Mouse (Mus musculus) myocyte (in vitro differentiated cells): ENCODE data around the gene Alg14. TPM values are rescaled to one million over a fixed set of nuclear protein-coding genes. Genes with fewer than 3 reads are reported as not detected.

Source experiments
- H3K27me3 ChIP-seq: one replicate; pipeline ENCODE4 v1.6.1; 2011; ENCODE audit not compliant: control insufficient read depth, insufficient read depth, insufficient read length
- H3K36me3 ChIP-seq: one replicate; pipeline ENCODE4 v1.6.1; 2011; ENCODE audit not compliant: control insufficient read depth, insufficient read depth
- H3K4me2 ChIP-seq: one replicate; pipeline ENCODE4 v1.6.1; 2011; ENCODE audit warnings: low read depth, control low read depth
- H3K4me3 ChIP-seq: one replicate; pipeline ENCODE4 v1.5.1; 2011; ENCODE audit warnings: mild to moderate bottlenecking, control low read depth, moderate library complexity
- H3K79me2 ChIP-seq: one replicate; pipeline ENCODE4 v1.6.1; 2011; ENCODE audit not compliant: control insufficient read depth, insufficient read depth
- H3ac ChIP-seq: one replicate; pipeline ENCODE4 v1.6.1; 2011; ENCODE audit not compliant: control insufficient read depth, insufficient read length
- CEBPB ChIP-seq: IDR thresholded peaks from 2 replicates; pipeline ENCODE4 v1.6.1; 2011; ENCODE audit warnings: mild to moderate bottlenecking, moderate library complexity; ENCODE audit not compliant: poor library complexity, insufficient read depth, severe bottlenecking
- E2F4 ChIP-seq: IDR thresholded peaks from one replicate; pipeline ENCODE4 v1.6.1; 2011; ENCODE audit warnings: mild to moderate bottlenecking, control low read depth, moderate library complexity; ENCODE audit not compliant: insufficient read depth
- MAX ChIP-seq: IDR thresholded peaks from one replicate; pipeline ENCODE4 v1.6.1; 2011; ENCODE audit warnings: low read depth, mild to moderate bottlenecking, control low read depth
- MYOD1 ChIP-seq, 3 experiments: IDR thresholded peaks; one replicate each; pipeline ENCODE4 v1.6.1; 2011; ENCODE audit warnings: control low read depth in 2 of 3, low read depth in 2 of 3, mild to moderate bottlenecking in 2 of 3, moderate library complexity in 1 of 3; ENCODE audit not compliant: insufficient read length in 2 of 3, control insufficient read depth in 1 of 3
- MYOG ChIP-seq, 3 experiments: IDR thresholded peaks; one replicate each; pipeline ENCODE4 v1.6.1; 2011; ENCODE audit warnings: control low read depth in 2 of 3, low read depth in 2 of 3, mild to moderate bottlenecking in 2 of 3; ENCODE audit not compliant: insufficient read length in 2 of 3, control insufficient read depth in 1 of 3, insufficient read depth in 1 of 3
- POLR2A ChIP-seq: IDR thresholded peaks from one replicate; pipeline ENCODE4 v1.6.1; 2011; ENCODE audit warnings: low read depth, mild to moderate bottlenecking, control low read depth, moderate library complexity; ENCODE audit not compliant: insufficient read length
- POLR2AphosphoS2 ChIP-seq: IDR thresholded peaks from one replicate; pipeline ENCODE4 v1.6.1; 2011; ENCODE audit warnings: low read depth, control low read depth; ENCODE audit not compliant: insufficient read length
- REST ChIP-seq: IDR thresholded peaks from one replicate; pipeline ENCODE4 v1.6.1; 2011; ENCODE audit warnings: mild to moderate bottlenecking, control low read depth, moderate library complexity; ENCODE audit not compliant: insufficient read depth, insufficient read length
- SRF ChIP-seq: IDR thresholded peaks from one replicate; pipeline ENCODE4 v1.6.1; 2011; ENCODE audit warnings: low read depth; ENCODE audit not compliant: control insufficient read depth, insufficient read length
- TCF12 ChIP-seq: IDR thresholded peaks from one replicate; pipeline ENCODE4 v1.6.1; 2011; ENCODE audit warnings: mild to moderate bottlenecking, control low read depth; ENCODE audit not compliant: poor library complexity, insufficient read depth, severe bottlenecking
- TCF3 ChIP-seq: IDR thresholded peaks from one replicate; pipeline ENCODE4 v1.6.1; 2011; ENCODE audit warnings: low read depth, control low read depth; ENCODE audit not compliant: insufficient read length
- USF1 ChIP-seq: IDR thresholded peaks from one replicate; pipeline ENCODE4 v1.6.1; 2011; ENCODE audit warnings: low read depth, mild to moderate bottlenecking, control low read depth, moderate library complexity
- polyA plus RNA-seq: library from polyadenylated mRNA; unstranded; fragments of >200 nt; fragmentation: generic; extraction: Trizol; gene quantifications from one replicate; pipeline ENCODE4 v1.2.1, GENCODE M21; 2012; ENCODE audit warnings: missing spikeins

Alg14 gene
- polyA plus RNA-seq, 1 experiment: 14.8 TPM

DNA sequence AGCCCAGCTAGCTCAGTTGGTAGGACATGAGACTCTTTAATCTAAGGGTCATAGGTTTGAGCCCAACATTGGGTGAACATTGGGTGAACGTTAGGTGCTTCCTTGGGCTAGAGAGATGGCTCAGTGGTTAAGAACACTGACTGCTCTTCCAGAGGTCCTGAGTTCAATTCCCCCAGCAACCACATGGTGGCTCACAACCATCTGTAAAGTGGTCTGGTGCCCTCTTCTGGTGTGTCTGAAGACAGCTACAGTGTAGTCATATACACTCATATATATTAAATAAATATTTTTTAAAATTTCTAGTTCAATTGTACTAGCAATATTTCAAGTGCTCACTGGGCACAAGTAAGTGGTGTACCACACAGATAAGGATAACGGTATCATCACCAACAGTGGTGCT is 4.4 kb upstream of the Alg14 start:
- no peaks in the 10 kb centered on the region for H3K27me3 ChIP-seq
- H3K36me3 ChIP-seq: no peaks in the 10 kb centered on the region
- H3ac ChIP-seq: no peak overlapping the region
- no peak overlapping the region for H3K4me3 ChIP-seq
- no peak for TF ChIP-seq POLR2AphosphoS2
- no peak for TF ChIP-seq USF1
- TF ChIP-seq TCF12: no peak
- no peak for TF ChIP-seq TCF3
- TF ChIP-seq E2F4: no peak
- TF ChIP-seq MAX: no peak
- TF ChIP-seq SRF: no peak
- no peak for TF ChIP-seq REST
- no peak for TF ChIP-seq MYOG (IDR thresholded peaks at IDR 0.05; ENCODE audit: control insufficient read depth in 1 of 3, insufficient read depth in 1 of 3, insufficient read length in 2 of 3, low read depth in 2 of 3)
- TF ChIP-seq MYOD1 (IDR thresholded peaks at IDR 0.05; ENCODE audit: control insufficient read depth in 1 of 3, insufficient read length in 2 of 3, low read depth in 2 of 3): no peak
- no peak for TF ChIP-seq POLR2A
- no peak for TF ChIP-seq CEBPB
- no peaks in the 10 kb centered on the region for H3K79me2 ChIP-seq
- no peak overlapping the region for H3K4me2 ChIP-seq

DNA sequence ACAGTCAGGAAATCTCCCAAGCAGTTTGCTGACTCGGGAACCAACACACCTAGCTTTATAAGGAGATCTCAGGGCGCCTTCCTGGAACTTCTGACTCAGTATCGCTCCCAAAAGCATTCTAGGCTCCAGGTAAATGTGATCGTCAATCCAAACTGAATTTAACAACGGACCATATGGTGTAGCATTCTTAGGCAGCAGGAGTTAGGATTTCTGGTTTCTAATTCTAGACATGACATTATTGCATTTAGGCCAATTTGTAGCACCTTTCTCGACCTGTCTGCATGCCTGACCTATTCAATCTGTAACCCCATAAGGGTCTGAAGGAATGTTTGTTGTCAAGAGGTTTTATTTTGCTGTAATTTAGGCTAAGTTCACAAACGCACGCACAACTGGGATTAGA is 892 bp upstream of the Alg14 start:
- no peak for TF ChIP-seq REST
- TF ChIP-seq MAX: no peak
- TF ChIP-seq E2F4: no peak
- TF ChIP-seq CEBPB: no peak
- no peak for TF ChIP-seq SRF
- no peak for TF ChIP-seq USF1
- no peak for TF ChIP-seq MYOG (IDR thresholded peaks at IDR 0.05; ENCODE audit: control insufficient read depth in 1 of 3, insufficient read depth in 1 of 3, insufficient read length in 2 of 3, low read depth in 2 of 3)
- TF ChIP-seq POLR2AphosphoS2: no peak
- no peak for TF ChIP-seq TCF12
- TF ChIP-seq TCF3: no peak
- no peak for TF ChIP-seq MYOD1 (IDR thresholded peaks at IDR 0.05; ENCODE audit: control insufficient read depth in 1 of 3, insufficient read length in 2 of 3, low read depth in 2 of 3)
- TF ChIP-seq POLR2A: no peak
- no peak overlapping the region for H3ac ChIP-seq
- peak overlapping the region; percentile 74 for H3K4me2 ChIP-seq
- H3K27me3 ChIP-seq: no peaks in the 10 kb centered on the region
- H3K79me2 ChIP-seq: no peaks in the 10 kb centered on the region
- H3K4me3 ChIP-seq: peak overlapping the region; percentile 69
- no peaks in the 10 kb centered on the region for H3K36me3 ChIP-seq

DNA sequence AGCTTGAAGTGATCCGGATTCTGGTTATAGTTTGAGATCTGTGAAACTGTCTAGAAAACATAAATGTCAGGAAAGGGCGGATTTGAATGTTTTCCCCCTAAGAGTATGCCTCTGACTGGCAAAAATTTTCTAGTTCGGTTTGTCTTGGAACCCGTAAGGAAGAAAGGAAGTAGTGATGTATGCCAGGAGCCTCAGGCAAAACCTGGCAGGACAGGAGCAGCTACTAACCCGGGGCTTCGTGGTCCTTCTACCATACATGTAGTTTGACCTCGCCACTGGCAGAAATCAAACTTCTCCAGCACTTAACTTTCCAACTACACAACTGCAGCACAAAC is 381 bp upstream of the Alg14 start:
- Histone ChIP-seq H3ac (peak overlapping the region; percentile 20), H3K4me2 (peak overlapping the region; percentile 74), H3K27me3 (no peaks in the 10 kb centered on the region), H3K4me3 (peak overlapping the region; percentile 69), H3K36me3 (no peaks in the 10 kb centered on the region), H3K79me2 (no peaks in the 10 kb centered on the region)
- TF ChIP-seq MAX: no peak
- TF ChIP-seq CEBPB: no peak

DNA sequence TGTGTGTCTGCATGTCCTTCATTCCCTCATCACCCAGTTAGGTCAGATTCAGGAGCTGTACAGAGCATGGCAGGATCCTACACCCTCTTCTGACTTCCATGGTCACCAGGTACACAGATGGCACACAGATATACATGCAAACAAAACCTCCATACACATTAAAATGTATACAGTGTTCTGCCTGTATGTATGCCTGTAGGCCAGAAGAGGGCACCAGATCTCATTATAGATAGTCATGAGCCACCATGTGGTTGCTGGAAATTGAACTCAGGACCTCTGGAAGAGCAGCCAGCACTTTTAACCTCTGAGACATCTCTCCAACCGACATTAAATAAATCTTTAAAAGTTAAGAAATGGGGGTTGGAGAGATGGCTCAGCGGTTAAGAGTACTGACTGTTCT is 2.6 kb downstream of the Alg14 start:
- TF ChIP-seq CEBPB: no peak
- Histone ChIP-seq H3K4me2 (no peak overlapping the region), H3K36me3 (no peaks in the 10 kb centered on the region), H3K79me2 (no peaks in the 10 kb centered on the region), H3ac (no peak overlapping the region), H3K27me3 (no peaks in the 10 kb centered on the region), H3K4me3 (no peak overlapping the region)

DNA sequence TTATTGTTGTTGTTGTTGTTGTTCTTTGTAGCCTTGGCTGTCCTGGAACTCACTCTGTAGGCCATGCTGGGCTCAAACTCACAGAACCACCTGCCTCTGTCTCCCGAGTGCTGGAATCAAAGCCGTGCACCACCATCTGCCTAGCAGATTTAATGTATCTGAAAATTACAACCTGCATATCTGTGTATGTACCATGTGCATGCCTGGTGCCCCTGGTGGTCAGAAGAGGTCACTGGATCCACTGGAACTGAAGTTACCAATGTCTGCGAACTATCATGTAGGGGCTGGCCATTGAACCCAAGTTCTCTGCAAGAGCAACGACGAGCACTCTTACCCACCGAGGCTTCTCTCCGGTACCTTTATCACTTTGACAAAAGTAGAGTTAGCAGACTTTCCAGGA is 15.1 kb downstream of the Alg14 start:
- Histone ChIP-seq H3K4me2 (no peak overlapping the region), H3K36me3 (no peaks in the 10 kb centered on the region), H3K79me2 (no peaks in the 10 kb centered on the region), H3K4me3 (no peak overlapping the region), H3K27me3 (no peaks in the 10 kb centered on the region), H3ac (no peak overlapping the region)
- TF ChIP-seq MYOG (IDR thresholded peaks at IDR 0.05; ENCODE audit: control insufficient read depth in 1 of 3, insufficient read depth in 1 of 3, insufficient read length in 2 of 3, low read depth in 2 of 3) (no peak), POLR2A (no peak), TCF3 (no peak), MAX (no peak), USF1 (no peak), MYOD1 (IDR thresholded peaks at IDR 0.05; ENCODE audit: control insufficient read depth in 1 of 3, insufficient read length in 2 of 3, low read depth in 2 of 3) (no peak), SRF (no peak), E2F4 (no peak), CEBPB (no peak), POLR2AphosphoS2 (no peak), REST (no peak), TCF12 (no peak)
